Mouse (Mus musculus) megakaryocyte, embryonic 14.5 days (primary cell): Measurements from ENCODE around the gene Ascl5.

Source experiments
- FLI1 ChIP-seq: IDR thresholded peaks from 2 replicates; pipeline ENCODE4 v1.6.1; 2012; ENCODE audit warnings: low read length, inconsistent platforms, mixed read lengths
- GATA1 ChIP-seq: IDR thresholded peaks from 3 replicates; pipeline ENCODE4 v1.6.1; 2012; ENCODE audit warnings: mixed read lengths, low read length, inconsistent platforms, borderline replicate concordance

DNA sequence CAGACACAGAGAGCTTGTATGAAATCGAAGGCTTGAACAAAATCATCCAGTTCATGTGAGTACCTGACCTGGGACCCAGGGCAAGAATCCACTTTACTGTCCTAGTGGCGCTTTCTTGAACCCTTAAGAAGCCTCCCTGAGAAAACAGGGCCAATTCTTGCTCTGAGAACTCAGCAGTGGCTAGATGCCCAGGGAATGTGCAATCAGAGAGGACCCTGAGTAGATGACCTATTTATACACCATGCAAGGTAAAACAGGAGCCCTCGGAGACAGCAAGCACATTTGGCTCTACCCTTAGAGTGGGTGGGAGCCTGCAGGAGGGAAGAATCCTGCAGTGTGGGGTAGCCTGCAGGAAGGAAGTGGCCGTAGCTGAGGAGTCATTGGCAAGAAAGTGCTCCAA is 27.1 kb downstream of the Ascl5 start:
- TF ChIP-seq GATA1: no peak
- no peak for TF ChIP-seq FLI1
